Mouse (Mus musculus): ENCODE results near the gene Etl4.

DNA sequence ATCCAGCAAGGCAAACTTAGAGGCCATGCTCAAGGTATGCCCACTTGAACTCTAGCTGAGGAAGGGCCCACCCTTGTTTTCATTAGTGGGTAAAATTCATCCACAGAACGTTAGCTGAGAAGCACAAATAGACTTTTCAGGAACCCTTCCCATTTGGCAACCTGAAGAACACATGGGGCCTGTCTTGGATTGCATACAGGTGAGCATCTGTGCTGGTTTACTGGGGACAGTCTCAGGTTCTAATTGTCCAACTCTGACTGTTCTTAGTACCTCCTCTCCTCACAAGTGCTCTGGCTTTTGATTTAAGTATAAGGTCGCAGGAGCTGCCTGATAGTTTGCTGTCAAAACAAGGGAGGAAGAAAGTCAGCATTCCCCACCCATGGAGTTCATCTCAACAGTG is 600.5 kb downstream of the Etl4 start:
- TF ChIP-seq CTCF (IDR thresholded peaks at IDR 0.05) (no peak), EP300 (IDR thresholded peaks at IDR 0.05) (no peak)

Data from lung, postnatal 0 days (tissue).